Mouse (Mus musculus): ENCODE data around the gene Pot1a. TPM values are rescaled to one million over a fixed set of nuclear protein-coding genes. Genes with fewer than 3 reads are reported as not detected.

Pot1a gene
- polyA plus RNA-seq, 1 experiment from 2014 or later = 45.6 TPM

- 95% methylated on average over 1 of the region's 1 CpGs for WGBS
- H3K27ac ChIP-seq (replicated peaks; ENCODE audit: low read depth, low read length) = no peak overlapping the region
- no peak overlapping the region for H3K9ac ChIP-seq (ENCODE audit: low read length)
- no peak for DNase-seq (ENCODE audit: low spot score)
- H3K4me3 ChIP-seq (ENCODE audit: low read depth, low read length) = no peak overlapping the region
- H3K27me3 ChIP-seq (ENCODE audit: control insufficient read depth, insufficient read depth, low read length) = no peaks in the 10 kb centered on the region
- H3K4me1 ChIP-seq (ENCODE audit: control insufficient read depth, insufficient read depth, low read length) = no peaks in the 10 kb centered on the region
- no peaks in the 10 kb centered on the region for H3K9me3 ChIP-seq (ENCODE audit: control insufficient read depth, low read length)
- no peak overlapping the region for H3K4me2 ChIP-seq (ENCODE audit: low read depth, severe bottlenecking)
- ATAC-seq (ENCODE audit: insufficient number of reproducible peaks, low FRiP score, low TSS enrichment, low read depth) = no peak
- no peaks in the 10 kb centered on the region; the same call in 1 of the 2 replicates for H3K36me3 ChIP-seq (ENCODE audit: control insufficient read depth, insufficient read depth, low read length)
These were observed 56.4 kb downstream of the Pot1a start for GRCm38 (mm10) chr6:25752651-25753050.

- Histone ChIP-seq H3K36me3 (ENCODE audit: control insufficient read depth, insufficient read depth, low read length) (no peaks in the 10 kb centered on the region), H3K4me1 (ENCODE audit: control insufficient read depth, insufficient read depth, low read length) (no peaks in the 10 kb centered on the region), H3K4me3 (ENCODE audit: low read depth, low read length) (no peak overlapping the region), H3K27me3 (ENCODE audit: control insufficient read depth, insufficient read depth, low read length) (no peaks in the 10 kb centered on the region), H3K27ac (replicated peaks; ENCODE audit: low read depth, low read length) (no peak overlapping the region), H3K9me3 (ENCODE audit: control insufficient read depth, low read length) (no peaks in the 10 kb centered on the region), H3K4me2 (ENCODE audit: low read depth, severe bottlenecking) (no peak overlapping the region), H3K9ac (ENCODE audit: low read length) (no peak overlapping the region)
- DNase-seq (ENCODE audit: low spot score) (no peak), ATAC-seq (ENCODE audit: insufficient number of reproducible peaks, low FRiP score, low TSS enrichment, low read depth) (no peak)
These were observed 72.5 kb downstream of the Pot1a start for GRCm38 (mm10) chr6:25736533-25736932.

GRCm38 (mm10) chr6:25726560-25726959 is 82.5 kb downstream of the Pot1a start:
- Histone ChIP-seq H3K9ac (ENCODE audit: low read length) (no peak overlapping the region), H3K4me2 (ENCODE audit: low read depth, severe bottlenecking) (no peak overlapping the region), H3K4me3 (ENCODE audit: low read depth, low read length) (no peak overlapping the region), H3K4me1 (ENCODE audit: control insufficient read depth, insufficient read depth, low read length) (no peaks in the 10 kb centered on the region), H3K9me3 (ENCODE audit: control insufficient read depth, low read length) (no peaks in the 10 kb centered on the region), H3K36me3 (ENCODE audit: control insufficient read depth, insufficient read depth, low read length) (no peaks in the 10 kb centered on the region), H3K27me3 (ENCODE audit: control insufficient read depth, insufficient read depth, low read length) (no peaks in the 10 kb centered on the region), H3K27ac (replicated peaks; ENCODE audit: low read depth, low read length) (no peak overlapping the region)
- ATAC-seq (ENCODE audit: insufficient number of reproducible peaks, low FRiP score, low TSS enrichment, low read depth) (no peak), DNase-seq (ENCODE audit: low spot score) (no peak)
- WGBS = 96% methylated on average over 1 of the region's 1 CpGs

- H3K27ac ChIP-seq (replicated peaks; ENCODE audit: low read depth, low read length) = no peak overlapping the region
- H3K9me3 ChIP-seq (ENCODE audit: control insufficient read depth, low read length) = no peaks in the 10 kb centered on the region
- ATAC-seq (ENCODE audit: insufficient number of reproducible peaks, low FRiP score, low TSS enrichment, low read depth) (no peak), DNase-seq (ENCODE audit: low spot score) (no peak)
- H3K4me1 ChIP-seq (ENCODE audit: control insufficient read depth, insufficient read depth, low read length) = no peaks in the 10 kb centered on the region
- no peak overlapping the region for H3K4me3 ChIP-seq (ENCODE audit: low read depth, low read length)
- no peak overlapping the region for H3K9ac ChIP-seq (ENCODE audit: low read length)
- no peak overlapping the region for H3K4me2 ChIP-seq (ENCODE audit: low read depth, severe bottlenecking)
- no peaks in the 10 kb centered on the region for H3K27me3 ChIP-seq (ENCODE audit: control insufficient read depth, insufficient read depth, low read length)
- 16% methylated on average over 2 of the region's 2 CpGs for whole genome bisulfite sequencing
- no peaks in the 10 kb centered on the region for H3K36me3 ChIP-seq (ENCODE audit: control insufficient read depth, insufficient read depth, low read length)
These were observed 98.4 kb downstream of the Pot1a start for GRCm38 (mm10) chr6:25710601-25711000.

GRCm38 (mm10) chr6:25709250-25709895 is 99.7 kb downstream of the Pot1a start:
- WGBS = 62% methylated on average over 6 of the region's 6 CpGs
- H3K27ac ChIP-seq (replicated peaks; ENCODE audit: low read depth, low read length) = no peak overlapping the region
- H3K4me2 ChIP-seq (ENCODE audit: low read depth, severe bottlenecking) = no peak overlapping the region
- no peak for ATAC-seq (ENCODE audit: insufficient number of reproducible peaks, low FRiP score, low TSS enrichment, low read depth)
- H3K4me3 ChIP-seq (ENCODE audit: low read depth, low read length) = no peak overlapping the region
- no peaks in the 10 kb centered on the region for H3K27me3 ChIP-seq (ENCODE audit: control insufficient read depth, insufficient read depth, low read length)
- no peak overlapping the region for H3K9ac ChIP-seq (ENCODE audit: low read length)
- no peak for DNase-seq (ENCODE audit: low spot score)
- H3K9me3 ChIP-seq (ENCODE audit: control insufficient read depth, low read length) = no peaks in the 10 kb centered on the region
- no peaks in the 10 kb centered on the region for H3K36me3 ChIP-seq (ENCODE audit: control insufficient read depth, insufficient read depth, low read length)
- no peaks in the 10 kb centered on the region for H3K4me1 ChIP-seq (ENCODE audit: control insufficient read depth, insufficient read depth, low read length)

- no peak overlapping the region for H3K4me3 ChIP-seq (ENCODE audit: low read depth, low read length)
- no peak overlapping the region for H3K27ac ChIP-seq (replicated peaks; ENCODE audit: low read depth, low read length)
- no peak for ATAC-seq (ENCODE audit: insufficient number of reproducible peaks, low FRiP score, low TSS enrichment, low read depth)
- H3K9me3 ChIP-seq (ENCODE audit: control insufficient read depth, low read length) = no peaks in the 10 kb centered on the region
- DNase-seq (ENCODE audit: low spot score) = no peak
- H3K4me1 ChIP-seq (ENCODE audit: control insufficient read depth, insufficient read depth, low read length) = no peaks in the 10 kb centered on the region
- H3K9ac ChIP-seq (ENCODE audit: low read length) = no peak overlapping the region
- H3K27me3 ChIP-seq (ENCODE audit: control insufficient read depth, insufficient read depth, low read length) = no peaks in the 10 kb centered on the region
- H3K4me2 ChIP-seq (ENCODE audit: low read depth, severe bottlenecking) = no peak overlapping the region
- WGBS = 45% methylated on average over 2 of the region's 2 CpGs
- H3K36me3 ChIP-seq (ENCODE audit: control insufficient read depth, insufficient read depth, low read length) = no peaks in the 10 kb centered on the region
These were observed 109.1 kb downstream of the Pot1a start for GRCm38 (mm10) chr6:25699956-25700355.

Other genes starting within 250 kb of the Pot1a start
- gene Gpr37, start 118.5 kb downstream of the Pot1a start, polyA plus RNA-seq (2014; fragmentation: Nextera tagmentation; extraction: Ambion mirVana) = 0.10 and 0.29 TPM in 2 replicates

All from limb, embryonic 11.5 days (tissue).